Mouse (Mus musculus): ENCODE measurements at regions not wholly inside any gene's neighbourhood (a gene's known extent, or its start where the extent isn't known, plus 50 kb on each side); places are given as distances from the start of the nearest gene placed in this dataset.

DNA sequence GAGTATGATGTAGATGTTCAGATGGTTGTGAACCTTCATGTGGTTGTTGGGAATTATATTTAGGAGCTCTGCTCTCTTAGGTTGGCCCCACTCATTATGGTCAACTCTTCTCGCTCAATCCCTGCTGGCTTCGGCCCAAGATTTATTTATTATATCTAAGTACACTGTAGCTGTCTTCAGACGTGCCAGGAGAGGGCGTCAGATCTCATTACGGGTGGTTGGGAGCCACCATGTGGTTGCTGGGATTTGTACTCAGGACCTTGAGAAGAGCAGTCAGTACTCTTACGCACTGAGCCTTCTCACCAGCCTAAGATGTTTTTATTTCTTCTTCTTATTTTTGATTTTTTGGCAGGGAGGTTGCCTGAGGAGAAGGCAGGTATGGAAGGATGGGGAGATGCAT is 207.1 kb upstream of the Ccdc54 start:
- TF ChIP-seq CTCF (IDR thresholded peaks at IDR 0.05; ENCODE audit: low read depth) (no peak), EP300 (IDR thresholded peaks at IDR 0.05; ENCODE audit: low read depth) (no peak)

Measured in heart, postnatal 0 days (tissue).